Mouse (Mus musculus): ENCODE data around the gene Nt5dc2.

Nt5dc2 gene

DNA sequence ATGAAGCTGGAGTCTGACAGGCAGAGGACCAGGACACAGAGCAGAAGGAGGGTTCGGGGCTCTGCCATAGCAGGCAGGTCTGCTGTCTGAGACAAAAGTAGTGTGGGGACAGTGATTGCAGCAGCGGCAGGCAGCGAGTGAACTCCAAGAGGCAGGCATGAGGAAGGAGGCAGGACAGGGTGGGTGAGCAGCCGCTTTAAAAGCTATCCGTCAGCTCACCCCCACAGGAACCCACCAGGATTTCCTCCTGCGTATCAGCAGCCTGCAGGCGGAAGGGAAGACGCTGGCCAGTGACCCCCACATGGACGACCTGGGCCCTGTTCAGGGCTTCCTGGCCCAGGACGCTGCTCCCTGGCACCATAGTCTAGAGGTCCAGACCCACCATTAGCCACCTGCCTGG lies 37.6 kb downstream of the Nt5dc2 start, which contains the start of gene Stab1:
Stab1 (minus strand) TSS at position 217 of the 400 bp plus-strand sequence.
- CTCF ChIA-PET, result no interaction called here

GRCm38 (mm10) chr14:31169508-31169907 lies 38.7 kb downstream of the Nt5dc2 start:
- CTCF ChIA-PET, result no interaction called here

- CTCF ChIA-PET, result no interaction called here
These were observed 40.1 kb downstream of the Nt5dc2 start for GRCm38 (mm10) chr14:31170963-31171362.

GRCm38 (mm10) chr14:31171386-31171785 lies 40.5 kb downstream of the Nt5dc2 start:
- CTCF ChIA-PET, result no interaction called here

DNA sequence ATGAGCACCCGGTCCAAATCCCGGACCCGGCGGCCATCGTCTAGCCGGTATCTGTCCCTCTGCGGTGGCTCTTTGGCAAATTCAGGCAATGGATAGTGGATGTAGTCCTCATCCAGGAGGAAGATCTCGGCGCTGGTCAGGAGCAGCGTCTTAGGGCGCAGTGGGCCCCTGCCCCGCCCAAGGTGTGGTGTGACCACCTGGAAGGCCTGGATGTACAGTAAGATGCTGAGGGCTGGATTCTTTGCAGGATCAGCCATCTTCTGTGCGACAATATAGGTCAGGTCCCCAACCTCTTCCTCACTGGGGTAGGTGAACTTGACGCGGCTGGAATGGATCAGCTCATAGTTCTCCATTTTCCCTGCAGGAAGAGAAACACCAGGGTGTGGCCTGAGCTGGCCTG lies 41.0 kb downstream of the Nt5dc2 start:
- CTCF ChIA-PET, result no interaction called here

DNA sequence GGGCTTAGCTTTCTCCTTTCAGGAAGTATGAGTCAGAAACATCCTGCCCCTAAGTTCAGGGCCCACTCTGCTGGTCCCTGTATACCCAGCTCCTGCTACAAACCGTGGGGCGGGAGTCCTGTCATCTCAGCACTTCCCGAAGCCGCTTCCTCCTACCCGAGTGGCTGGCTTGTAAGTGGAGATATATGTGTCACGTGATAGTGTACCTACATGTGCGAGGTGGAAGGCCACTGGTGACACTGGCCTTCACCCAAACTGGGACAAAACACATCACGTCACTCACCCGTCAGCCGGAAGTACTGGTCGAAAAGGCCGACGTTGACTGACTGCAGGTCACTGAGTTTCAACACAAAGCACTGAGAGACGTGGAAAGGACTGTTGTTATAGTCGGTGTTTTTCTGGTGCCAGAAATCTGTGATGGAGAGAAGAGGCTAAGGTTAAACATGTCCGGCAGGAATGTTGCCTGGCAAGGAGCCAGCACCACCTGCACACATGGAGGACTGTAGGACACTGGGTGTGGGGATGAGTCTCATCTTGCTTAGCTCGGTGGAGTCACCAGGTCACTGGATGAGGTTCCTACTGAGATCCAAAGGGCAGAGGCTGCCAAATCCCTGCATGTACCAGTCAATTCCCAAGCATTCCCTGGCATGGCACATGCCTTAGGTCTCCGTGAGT lies 42.1 kb downstream of the Nt5dc2 start:
- CTCF ChIA-PET, result no interaction called here

GRCm38 (mm10) chr14:31173537-31173936 lies 42.7 kb downstream of the Nt5dc2 start:
- CTCF ChIA-PET, result no interaction called here

DNA sequence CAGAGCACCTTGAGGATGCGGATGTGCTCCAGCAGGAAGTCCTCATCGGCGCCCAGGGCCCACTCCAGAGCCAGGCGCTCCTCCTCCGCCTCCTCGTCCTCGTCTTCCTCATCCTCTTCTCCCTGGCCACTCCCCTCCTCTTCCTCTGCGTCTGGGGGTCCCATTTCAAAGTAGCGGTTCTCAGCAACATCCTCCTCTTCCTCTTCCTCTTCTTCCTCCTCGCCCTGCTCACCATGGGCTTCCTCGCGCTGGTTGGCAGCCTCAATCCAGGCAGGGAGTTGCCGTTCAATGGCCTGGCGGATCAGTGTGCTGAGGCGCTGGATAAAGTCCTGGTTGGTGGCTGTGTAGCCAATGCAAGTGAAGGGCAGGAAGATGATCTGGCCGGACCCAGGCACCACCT lies 46.4 kb downstream of the Nt5dc2 start:
- CTCF ChIA-PET, result no interaction called here

- CTCF ChIA-PET, result no interaction called here
These were observed 46.9 kb downstream of the Nt5dc2 start for GRCm38 (mm10) chr14:31177715-31178114.

DNA sequence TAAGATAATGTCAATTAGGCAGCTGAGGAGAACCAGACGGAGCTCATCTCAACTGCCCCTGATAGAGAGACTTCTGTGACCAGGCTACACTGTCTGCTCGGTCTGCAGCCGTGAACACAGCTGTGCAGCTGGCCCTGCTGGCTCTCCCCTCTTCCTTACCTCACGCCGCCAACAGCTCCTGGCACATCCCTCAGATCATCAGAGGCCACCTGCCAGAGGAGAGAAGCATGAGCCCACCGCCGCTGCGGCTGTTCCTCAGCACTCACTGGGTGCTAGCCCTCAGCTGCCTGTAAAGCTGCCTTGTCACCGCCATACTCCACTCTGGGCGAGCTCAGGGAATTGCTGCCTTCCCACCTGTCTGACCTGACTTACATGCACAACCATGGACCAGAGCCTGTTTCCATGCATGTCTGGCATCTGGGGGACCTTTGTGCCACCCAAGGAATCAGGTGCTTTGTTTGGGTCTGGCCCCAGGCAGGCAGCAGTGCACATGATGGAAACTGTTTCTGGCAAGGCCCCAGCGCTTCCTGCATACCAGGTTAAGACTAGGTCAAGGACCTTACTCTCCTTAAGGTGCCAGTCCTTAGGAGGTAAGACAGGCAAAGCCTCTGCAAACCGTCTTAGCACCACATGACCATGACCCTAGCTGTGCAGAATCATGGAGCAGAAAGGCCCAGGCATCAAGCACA lies 49.0 kb downstream of the Nt5dc2 start:
- CTCF ChIA-PET, result no interaction called here

GRCm38 (mm10) chr14:31181512-31181911 lies 50.7 kb downstream of the Nt5dc2 start:
- CTCF ChIA-PET, result no interaction called here

GRCm38 (mm10) chr14:31182786-31183290 lies 52.0 kb downstream of the Nt5dc2 start:
- CTCF ChIA-PET, result no interaction called here

DNA sequence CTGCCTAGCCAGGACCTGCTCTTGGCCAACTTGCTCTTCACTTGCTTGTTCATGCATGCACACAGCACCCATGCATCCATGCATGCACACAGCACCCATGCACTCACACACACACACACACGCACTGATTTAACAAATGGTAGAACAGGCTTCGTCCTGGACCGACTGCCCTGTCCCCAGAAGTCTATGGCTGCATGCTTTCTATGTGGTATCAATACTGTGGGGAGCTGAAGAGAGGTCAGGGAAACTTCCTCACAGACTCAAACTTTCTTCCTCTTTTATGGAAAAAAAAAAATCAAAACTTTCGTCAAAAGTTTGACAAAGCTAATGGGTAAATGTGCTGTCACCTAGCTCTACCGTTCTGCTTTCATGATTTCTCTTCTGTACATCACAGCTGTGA lies 52.7 kb downstream of the Nt5dc2 start:
- CTCF ChIA-PET, result interaction anchor here (0.6 kb wide), 1 partner anchor 152 kb away, joined by 6 read pairs; no protein-coding TSS in a partner anchor

DNA sequence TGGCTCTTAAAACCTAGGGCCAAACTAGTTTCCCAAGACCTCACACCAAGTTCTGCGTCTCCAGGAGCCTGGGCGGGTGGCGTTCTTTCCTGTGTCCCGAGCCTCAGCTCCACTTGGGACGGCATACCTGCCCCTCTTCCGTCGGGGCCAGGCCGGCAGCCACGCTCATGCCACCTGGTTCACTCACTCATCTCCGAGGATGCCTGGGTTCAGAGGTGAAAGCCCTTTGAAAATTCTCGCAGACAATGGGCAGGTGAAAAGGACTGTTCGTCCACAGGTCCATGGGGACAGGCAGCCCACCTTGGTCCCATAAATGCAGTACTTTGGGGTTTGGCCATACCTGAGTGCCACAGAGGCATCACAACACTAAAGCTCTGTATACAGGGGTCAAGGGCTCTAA lies 53.3 kb downstream of the Nt5dc2 start:
- CTCF ChIA-PET, result interaction anchor here (0.6 kb wide), 1 partner anchor 152 kb away, joined by 6 read pairs; no protein-coding TSS in a partner anchor

DNA sequence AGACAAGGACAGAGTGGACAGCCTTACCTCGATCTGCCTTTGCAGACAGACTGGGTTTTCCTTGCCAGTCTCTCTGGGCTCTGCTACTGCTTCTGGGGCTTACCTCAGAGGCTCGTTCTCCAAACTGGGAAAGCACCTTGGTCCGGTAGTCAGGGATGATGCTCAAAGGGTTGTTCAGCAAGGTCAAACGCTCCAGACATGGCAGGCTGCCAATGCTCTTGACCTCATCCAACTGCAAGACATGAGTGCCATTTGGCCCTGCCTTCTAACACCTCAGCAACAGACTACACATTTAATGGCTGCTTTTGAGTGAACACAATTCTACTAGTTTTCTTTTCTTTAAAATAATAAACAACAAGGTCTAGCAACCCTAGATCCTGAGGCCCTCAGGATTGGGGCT lies 55.8 kb downstream of the Nt5dc2 start:
- CTCF ChIA-PET, result interaction anchor here (0.6 kb wide), 1 partner anchor 617 kb away, joined by 3 read pairs; no protein-coding TSS in a partner anchor

Data from spleen, embryonic (tissue).